In genomic region chr3:69361487-69362349, GRCm38 (mm10) we compare ENCODE assay signal across 16 mouse cellular contexts. TPM values are rescaled to one million over a fixed set of nuclear protein-coding genes. Genes with fewer than 3 reads are reported as not detected.
A peak's percentile ranks its signal among the peaks of the same experiment; 100 is the strongest.
DNase-seq lines count a peak whose midpoint lies in the region; ATAC-seq lines count a peak whose summit lies in the region.
"Had no signal": no experiment of that assay in that cellular context is flagged by ENCODE, and none has a peak within 500 bp of the region (broad histone marks: within the 10 kb centered on the region; RNA-seq: fewer than 3 reads in every experiment).

No protein-coding gene starts in this region.

- H3K4me3 ChIP-seq in hindbrain, embryonic 15.5 days = no peak overlapping the region
- H3K4me3 ChIP-seq in hindbrain, embryonic 10.5 days = no peak overlapping the region
- H3K4me3 ChIP-seq: embryonic facial prominence, embryonic 13.5 days; heart, embryonic 12.5 days; lung, embryonic 15.5 days; midbrain, embryonic 15.5 days had no signal

- peaks cover 12% of the 10 kb centered on the region for H3K4me1 ChIP-seq in hindbrain, embryonic 15.5 days (replicated peaks)
- H3K4me1 ChIP-seq in hindbrain, embryonic 10.5 days (replicated peaks) = no peaks in the 10 kb centered on the region
- H3K4me1 ChIP-seq: lung, embryonic 15.5 days had no signal

- H3K27me3 ChIP-seq in hindbrain, embryonic 15.5 days = no peaks in the 10 kb centered on the region
- H3K27me3 ChIP-seq in hindbrain, embryonic 10.5 days (ENCODE audit: insufficient read depth, poor library complexity, severe bottlenecking) = no peaks in the 10 kb centered on the region
- H3K27me3 ChIP-seq: embryonic facial prominence, embryonic 13.5 days; heart, embryonic 12.5 days; lung, embryonic 15.5 days; midbrain, embryonic 15.5 days; Patski had no signal

- WGBS in hindbrain, embryonic 15.5 days = 60% methylated on average over 11 of the region's 13 CpGs
- 86% methylated on average over 13 of the region's 13 CpGs for WGBS in hindbrain, embryonic 10.5 days

- no peak for ATAC-seq in hindbrain, embryonic 15.5 days (ENCODE audit: low FRiP score, low read depth)
- ATAC-seq: midbrain, embryonic 15.5 days; Patski had no signal

- H3K27ac ChIP-seq in hindbrain, embryonic 15.5 days (replicated peaks) = peak overlapping the region; percentile 66; the same call in 1 of the 2 replicates
- no peak overlapping the region for H3K27ac ChIP-seq in hindbrain, embryonic 10.5 days
- H3K27ac ChIP-seq: embryonic facial prominence, embryonic 13.5 days; lung, embryonic 15.5 days had no signal

- H3K9me3 ChIP-seq in hindbrain, embryonic 15.5 days = no peaks in the 10 kb centered on the region
- 0 out of 2 replicates have a peak, but pooled peaks cover 6% of the 10 kb centered on the region for H3K9me3 ChIP-seq in hindbrain, embryonic 10.5 days
- H3K9me3 ChIP-seq: embryonic facial prominence, embryonic 13.5 days; heart, embryonic 12.5 days; lung, embryonic 15.5 days; midbrain, embryonic 15.5 days had no signal

- no peaks in the 10 kb centered on the region for H3K36me3 ChIP-seq in hindbrain, embryonic 15.5 days
- no peaks in the 10 kb centered on the region for H3K36me3 ChIP-seq in hindbrain, embryonic 10.5 days
- H3K36me3 ChIP-seq: embryonic facial prominence, embryonic 13.5 days; heart, embryonic 12.5 days; lung, embryonic 15.5 days; midbrain, embryonic 15.5 days had no signal

- H3K9ac ChIP-seq in hindbrain, embryonic 15.5 days = no peak overlapping the region
- H3K9ac ChIP-seq: embryonic facial prominence, embryonic 13.5 days; heart, embryonic 12.5 days; lung, embryonic 15.5 days; midbrain, embryonic 15.5 days had no signal

- no peak for DNase-seq in hindbrain, embryonic 10.5 days (ENCODE audit: low spot score)
- peak; percentile 32 for DNase-seq in ovary, adult 18-20 months (ENCODE audit: low spot score)
- no peak for DNase-seq in ovary, postnatal 10 days (ENCODE audit: low spot score)
- peak; percentile 85 for DNase-seq in cerebellum, adult 9-10 months
- DNase-seq in layer of hippocampus, adult 9-11 months = peak; percentile 61
- no peak for DNase-seq in lung, postnatal 14 days
- no peak for DNase-seq in heart, adult 18-20 months
- DNase-seq: adrenal gland, adult 8-10 months; kidney, postnatal 25 days; thymus, adult 18-20 months had no signal

- no peak overlapping the region for H3K4me2 ChIP-seq in hindbrain, embryonic 15.5 days
- H3K4me2 ChIP-seq: embryonic facial prominence, embryonic 13.5 days; heart, embryonic 12.5 days; lung, embryonic 15.5 days; midbrain, embryonic 15.5 days had no signal

RNA-seq across cellular contexts. Expression of gene Ppm1l, which starts 45.1 kb away (rescaled TPM):
- 21.5 and 22.5 TPM in 2 replicates for polyA plus RNA-seq in hindbrain, embryonic 15.5 days (2015; fragmentation: Nextera tagmentation; extraction: Ambion mirVana)
- 13.3 and 17.3 TPM in 2 replicates for polyA plus RNA-seq in hindbrain, embryonic 10.5 days (2016; fragmentation: Nextera tagmentation; extraction: Ambion mirVana)
- total RNA-seq in heart, adult 18-20 months (2021) = 10 to 100 TPM; 29.2 TPM

Comparison
In these comparisons a context has a peak if more than half of its experiments do, and no peak if none do; other contexts are left out.
1. DNase-seq: peak in ovary, adult 18-20 months (single experiment), cerebellum, adult 9-10 months (single experiment) and layer of hippocampus, adult 9-11 months (single experiment); none in hindbrain, embryonic 10.5 days (single experiment), ovary, postnatal 10 days (single experiment), lung, postnatal 14 days (single experiment) and heart, adult 18-20 months (0 of 2).